Mouse (Mus musculus) heart, adult 18-20 months (tissue): ENCODE results near the gene Fig4. TPM values are rescaled to one million over a fixed set of nuclear protein-coding genes. Genes with fewer than 3 reads are reported as not detected.

Source experiments
- total RNA-seq, 2 experiments: library from RNA; stranded (reverse); gene quantifications; 2 replicates each; pipeline ENCODE4 v1.2.3; 2021

Fig4 gene
- total RNA-seq, 2 experiments from 2014 or later, result 28.6 to 28.9 TPM

Other genes with a start within 250 kb of the Fig4 start
- gene Gpr6, start 231.0 kb downstream of the Fig4 start, total RNA-seq, result not detected
- under 1 TPM in 1 of 2 experiments, not detected in 1; 0.05 TPM for gene Ak9, start 720 bp upstream of the Fig4 start, total RNA-seq
- gene Zbtb24, start 147.1 kb upstream of the Fig4 start, total RNA-seq, result 1 to 10 TPM; 6.5 to 7.7 TPM
- gene Mical1, start 173.1 kb upstream of the Fig4 start, total RNA-seq, result 10 to 100 TPM in 1 of 2 experiments, 1 to 10 TPM in 1; 9.5 to 13.1 TPM
- gene Smpd2, start 187.1 kb upstream of the Fig4 start, total RNA-seq, result 10 to 100 TPM; 32.6 to 33.6 TPM
- gene Ppil6, start 187.2 kb upstream of the Fig4 start, total RNA-seq, result 1 to 10 TPM in 1 of 2 experiments, under 1 TPM in 1; 0.74 to 1.9 TPM
- 100 to 1,000 TPM; 131 to 151 TPM for gene Cd164, start 216.2 kb upstream of the Fig4 start, total RNA-seq